Mouse (Mus musculus) cerebellum, adult 8-10 months (tissue): ENCODE data around the gene Mettl3.
A peak's percentile ranks its signal among the peaks of the same experiment; 100 is the strongest.
"Not testable (repeated sequence)": the region's sequence is repeated elsewhere in the genome, so short reads cannot be mapped to it uniquely, and the experiment has no call there.

ENCODE experiments used
- DNase-seq: peaks from one replicate; pipeline ENCODE4 v3.0.0; 2022

Gene Mettl3

DNA sequence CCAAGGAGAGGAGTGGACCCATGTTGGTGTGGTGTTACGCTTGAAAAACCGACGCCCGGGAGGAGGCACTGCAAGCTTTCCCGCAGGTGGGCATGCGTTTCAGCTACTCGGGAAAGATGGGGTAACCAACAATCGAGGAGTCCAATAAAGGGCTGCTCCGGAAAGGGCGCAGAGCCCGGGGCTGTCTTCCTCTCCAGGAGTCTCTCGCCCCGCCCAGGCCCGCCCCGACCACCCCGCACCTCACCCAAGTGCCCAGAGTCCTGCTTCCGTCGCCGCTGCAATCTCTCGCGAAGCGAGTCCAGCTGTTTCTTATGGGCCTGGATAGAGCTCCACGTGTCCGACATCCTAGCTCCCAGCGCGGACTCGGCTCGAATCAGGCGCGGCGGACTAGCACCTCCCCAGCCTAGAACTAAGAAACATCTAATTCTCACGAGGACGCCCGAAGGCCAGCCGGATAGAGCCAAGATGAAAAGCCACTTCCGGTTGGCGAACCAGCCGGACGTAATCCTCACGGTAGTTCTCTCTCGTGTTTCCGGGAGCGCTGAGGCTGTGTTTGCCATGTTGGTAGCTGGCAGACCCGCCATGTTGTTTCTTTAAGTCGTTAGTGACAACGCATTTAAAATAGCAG, at the start of gene Mettl3:
Gene Mettl3 (minus strand): TSS at position 485 of the 628 bp plus-strand sequence.
- peak; percentile 86 for DNase-seq

DNA sequence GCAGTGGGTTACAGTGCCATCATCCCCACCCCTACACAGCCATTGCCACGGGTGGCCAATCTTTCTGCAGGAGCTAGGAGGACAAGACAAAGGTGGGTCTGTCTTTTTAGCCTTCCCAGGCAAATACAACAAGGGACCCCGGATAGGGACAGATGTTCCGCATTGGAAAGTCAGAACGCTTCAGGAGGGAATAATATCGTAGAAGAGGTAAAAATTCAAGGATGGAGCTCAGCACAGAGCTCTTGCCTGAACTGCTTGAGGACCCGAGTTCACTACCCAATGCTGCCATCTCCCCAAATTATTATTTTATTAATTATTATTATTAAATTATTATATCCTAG, 34.6 kb upstream of the Mettl3 start:
- DNase-seq = no peak

DNA sequence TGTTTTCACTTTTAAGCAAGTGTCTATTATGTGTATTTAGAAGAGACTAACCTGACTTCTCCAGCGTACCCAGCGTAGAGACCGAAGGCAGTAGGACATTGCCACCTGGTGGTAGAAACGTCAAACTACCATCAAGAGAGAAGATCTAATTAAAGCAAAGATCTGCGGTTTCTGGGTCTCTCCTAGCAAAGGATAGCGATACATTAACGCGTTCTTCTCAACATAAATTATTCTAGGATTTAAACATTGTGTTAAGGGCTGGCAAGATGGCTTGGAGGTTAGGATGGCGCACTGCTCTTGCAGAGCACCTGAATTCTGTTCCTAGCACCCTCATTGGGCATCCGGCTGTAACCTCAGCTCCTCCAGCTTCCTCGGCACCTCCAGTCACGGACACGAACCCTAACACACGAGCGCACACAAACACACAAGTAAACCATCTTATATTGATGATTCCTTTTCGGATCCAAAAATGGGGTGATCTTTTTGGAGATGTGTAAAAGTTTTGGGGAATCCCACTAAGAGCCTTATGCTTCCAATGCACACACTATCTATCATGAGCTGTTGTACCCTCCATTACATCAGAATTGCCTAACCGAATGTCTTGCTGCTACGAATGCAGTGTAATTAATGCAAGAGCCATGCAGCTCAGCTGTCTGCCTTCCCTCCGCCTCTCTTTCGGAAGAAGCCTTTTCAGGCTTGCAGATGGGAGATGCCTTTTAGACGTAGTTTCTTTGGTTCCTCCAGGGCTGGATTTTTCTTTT, 34.0 kb upstream of the Mettl3 start:
- DNase-seq = peak; percentile 68

DNA sequence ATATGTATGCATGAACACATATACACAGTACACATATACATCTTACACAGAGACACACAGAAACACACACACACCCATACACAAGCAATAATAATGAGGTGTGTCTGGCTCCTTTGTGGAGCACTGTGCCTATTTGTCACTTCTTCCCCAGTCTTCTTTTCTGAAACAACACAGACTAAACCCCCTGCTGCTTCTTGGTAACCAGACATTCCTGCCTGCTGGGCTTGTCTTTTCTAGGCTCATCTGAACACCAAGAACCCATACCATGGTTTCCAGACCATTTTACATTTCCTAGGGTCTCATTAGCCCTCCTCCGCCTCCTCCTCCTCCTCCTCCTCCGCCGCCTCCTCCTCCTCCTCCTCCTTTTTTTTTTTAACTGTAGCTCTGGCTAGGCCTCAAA, 27.2 kb upstream of the Mettl3 start:
- no peak for DNase-seq

DNA sequence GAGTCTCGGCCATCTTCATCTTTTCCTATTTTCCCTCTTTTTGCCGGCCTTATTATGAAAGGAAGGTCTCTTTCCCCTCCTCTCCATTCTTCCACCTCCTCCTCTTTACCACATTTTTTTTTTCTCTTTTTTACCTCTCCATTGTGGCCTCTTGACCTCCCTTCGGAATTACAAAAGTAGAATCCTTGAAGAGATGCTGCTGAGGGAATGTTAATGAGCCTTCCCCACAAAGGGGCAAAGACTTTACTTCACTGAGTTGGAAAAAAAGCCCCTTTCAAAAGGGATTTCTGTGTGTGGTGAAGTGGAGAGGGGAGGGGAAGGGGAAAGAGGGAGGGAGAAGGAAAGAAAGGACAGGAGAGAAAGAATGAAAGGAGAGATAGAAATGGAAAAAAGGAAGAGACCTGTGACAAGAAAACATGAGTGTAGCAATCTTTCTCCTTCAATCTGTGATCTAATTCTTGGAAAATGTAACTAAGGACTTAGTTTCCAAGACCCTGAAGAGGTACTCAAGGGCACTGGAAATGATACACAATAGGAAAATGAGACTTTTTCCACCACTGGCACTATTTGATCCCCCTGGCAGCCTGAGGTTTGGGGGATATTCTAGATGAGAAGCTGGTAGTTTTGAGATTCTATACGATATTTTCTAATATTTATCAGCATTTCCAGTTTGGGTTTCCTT, 26.3 kb upstream of the Mettl3 start:
- no peak for DNase-seq

DNA sequence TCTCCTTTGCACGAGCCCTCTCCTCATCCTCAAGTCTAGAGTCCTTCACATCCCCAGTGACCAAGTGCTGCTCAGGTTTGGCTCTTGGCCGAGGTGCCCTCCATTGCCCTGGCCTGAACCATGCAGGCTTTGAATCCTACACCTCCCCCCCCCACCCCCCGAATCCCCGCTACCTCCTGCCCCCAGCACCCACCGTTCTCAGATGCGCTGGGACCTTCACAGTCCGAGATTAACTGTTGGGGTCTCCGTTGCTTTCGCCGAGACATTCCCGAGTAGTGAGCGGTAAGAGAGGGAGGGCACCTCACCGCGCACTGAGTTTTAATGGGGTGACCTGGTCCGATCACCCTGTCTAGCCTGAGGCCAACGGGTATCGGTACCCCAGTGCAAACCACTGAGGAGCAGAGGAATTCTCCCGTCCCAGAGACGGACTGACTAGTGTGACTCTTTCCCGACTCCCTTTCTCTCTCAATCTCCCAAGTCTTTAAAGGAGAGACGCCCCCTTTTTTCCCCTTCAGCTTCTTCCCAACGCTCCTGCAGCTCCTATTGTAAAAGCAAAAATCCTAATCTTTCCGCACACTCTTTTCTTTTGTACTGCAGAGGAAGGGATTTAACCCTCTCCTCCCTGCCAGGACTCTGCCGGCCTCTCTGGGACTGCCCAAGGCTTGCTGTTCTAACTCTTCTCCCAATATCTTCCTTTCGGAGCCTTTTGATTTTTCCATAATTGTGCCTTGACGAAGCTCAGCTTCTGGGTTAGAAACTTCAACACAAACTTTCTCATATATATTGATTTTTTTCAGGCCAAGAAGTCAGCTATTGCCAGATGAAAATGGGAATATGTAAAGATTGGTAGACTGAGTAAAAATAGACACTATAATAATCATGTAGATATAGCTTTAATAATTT, 23.2 kb upstream of the Mettl3 start, which contains the start of gene Sall2:
Gene Sall2 (minus strand): TSS at position 853 of the 903 bp plus-strand sequence.
- DNase-seq = no peak

DNA sequence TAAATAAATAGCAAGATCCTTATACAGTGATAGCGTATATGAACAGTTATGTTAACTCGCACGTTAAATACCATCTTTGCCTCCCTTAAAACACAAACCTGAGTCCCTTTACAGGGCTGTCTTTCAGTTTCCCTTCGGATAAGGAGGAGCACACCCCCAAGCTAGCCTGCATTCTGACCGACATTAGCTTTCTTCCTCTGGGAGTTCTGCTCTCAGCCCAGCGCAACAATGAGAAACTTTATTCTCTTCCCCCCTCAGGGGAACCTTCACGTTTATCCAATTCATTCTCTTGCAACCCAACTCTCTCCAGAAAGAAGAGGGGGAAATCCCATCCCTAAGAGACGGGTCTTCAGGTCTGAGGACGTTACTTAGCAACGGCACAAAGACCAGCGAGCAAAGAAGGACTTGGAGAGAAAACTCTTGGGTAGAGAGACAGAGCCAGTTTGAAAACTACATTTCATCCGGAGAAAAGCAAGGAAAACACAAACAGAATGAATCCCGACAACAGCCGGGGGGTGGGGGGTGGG, 22.5 kb upstream of the Mettl3 start:
- DNase-seq = no peak

DNA sequence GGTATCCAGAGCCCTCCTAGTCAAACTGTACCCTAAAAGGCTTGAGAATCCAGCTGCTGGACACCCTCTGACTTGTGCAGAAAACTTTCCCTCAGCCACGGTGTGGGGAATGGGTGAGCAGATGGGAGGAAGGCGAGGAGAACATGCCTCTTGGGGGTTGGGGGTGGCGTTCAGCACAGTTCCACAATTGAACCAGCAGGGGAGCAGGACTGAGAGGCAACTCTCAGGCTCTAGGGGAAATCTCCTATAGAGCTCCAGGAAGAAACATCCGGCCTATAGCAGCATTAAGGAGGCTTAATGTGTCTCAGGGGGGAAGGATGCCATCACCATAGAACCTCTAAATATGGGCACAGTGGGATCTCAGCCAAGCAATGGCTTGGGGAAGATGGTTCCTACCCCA, 21.0 kb upstream of the Mettl3 start:
- DNase-seq = no peak

DNA sequence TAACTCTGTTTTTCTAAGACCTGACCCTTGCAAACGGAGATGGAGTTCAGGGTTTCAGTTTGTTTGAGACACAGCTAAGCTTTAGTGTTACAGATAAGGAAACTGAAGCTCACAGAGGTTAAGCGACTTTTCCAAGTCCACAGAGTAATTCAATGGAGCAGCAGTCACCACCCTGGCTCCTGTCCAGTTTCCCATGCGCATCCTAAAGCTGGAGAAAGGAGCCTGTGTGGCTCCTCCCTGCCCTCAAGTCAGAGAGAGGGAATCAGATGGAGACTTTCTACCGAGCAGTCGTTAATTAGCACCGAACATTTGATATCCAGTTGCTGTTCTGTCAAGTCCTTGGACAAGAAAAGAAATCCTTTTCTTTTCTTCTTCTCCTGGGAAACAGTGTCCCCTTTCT, 14.4 kb upstream of the Mettl3 start:
- DNase-seq = no peak

DNA sequence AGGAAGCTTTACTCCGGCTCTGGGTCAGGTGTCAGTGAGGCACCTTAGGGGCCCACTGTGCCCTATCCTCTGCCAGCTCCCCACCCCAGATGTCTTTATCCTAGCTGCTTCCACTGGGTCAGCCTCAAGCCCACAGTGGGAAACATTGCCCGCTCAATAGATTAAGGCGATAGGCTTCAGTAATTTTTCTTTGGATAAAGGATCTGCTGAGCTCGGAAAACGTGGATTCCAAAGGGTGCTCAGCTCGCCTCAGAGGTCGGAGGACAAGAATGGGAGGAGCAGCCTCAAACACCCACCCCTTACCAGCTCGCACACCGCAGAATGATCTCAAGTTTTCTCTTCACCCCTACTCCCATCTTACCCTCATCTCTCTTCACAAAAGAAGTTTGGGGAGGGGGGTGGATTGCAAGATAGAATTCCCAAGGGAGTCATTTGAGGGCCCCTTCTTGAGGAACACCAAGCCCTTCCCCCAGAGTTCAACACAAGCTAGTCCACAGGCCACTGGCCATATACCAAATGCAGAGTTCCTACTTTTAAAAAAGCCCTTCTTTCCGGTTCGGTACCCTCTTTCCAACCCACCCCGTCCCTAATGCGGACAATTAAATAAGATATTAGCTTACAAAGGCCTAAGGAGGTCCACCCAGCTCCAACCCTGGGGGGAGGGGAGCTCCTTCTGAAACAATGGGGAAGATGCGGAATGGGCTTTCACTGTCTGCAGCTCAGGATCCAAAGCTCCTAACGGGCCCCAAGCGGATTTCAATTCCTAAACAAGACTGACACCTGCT, 11.7 kb upstream of the Mettl3 start:
- peak; percentile 52 for DNase-seq

DNA sequence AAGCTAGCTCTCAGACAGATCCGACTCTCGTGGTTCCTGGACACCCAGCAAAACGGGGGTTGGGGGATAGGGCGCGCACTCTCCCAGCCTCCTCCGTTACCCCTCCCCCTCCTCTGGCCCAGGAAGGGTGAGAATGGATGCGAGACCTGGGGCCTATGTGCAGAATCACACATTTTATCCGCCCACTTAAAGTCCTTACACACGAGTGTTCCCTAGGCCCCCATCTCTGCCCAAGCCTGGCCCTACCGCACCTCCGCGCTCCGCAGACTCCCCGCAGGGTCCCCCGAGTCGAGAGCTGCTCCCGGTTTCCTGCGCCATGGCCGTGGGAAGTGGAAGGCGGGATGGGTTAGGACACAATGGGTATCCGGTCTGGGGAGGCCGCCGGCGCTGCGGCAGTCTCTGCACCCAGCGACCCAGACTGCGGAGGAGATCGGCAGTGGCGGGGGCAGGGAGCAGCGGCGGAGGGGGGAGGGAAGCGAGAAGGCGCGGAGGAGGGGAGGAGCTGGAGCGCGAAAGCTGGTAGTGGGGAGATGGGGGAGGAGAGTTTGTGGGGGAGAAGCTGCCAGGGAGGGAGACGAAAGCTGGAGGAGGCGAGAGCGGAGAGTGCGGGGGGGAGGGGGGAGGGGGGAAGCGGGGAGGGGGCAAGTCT, 11.0 kb upstream of the Mettl3 start:
- DNase-seq = peak; percentile 72

DNA sequence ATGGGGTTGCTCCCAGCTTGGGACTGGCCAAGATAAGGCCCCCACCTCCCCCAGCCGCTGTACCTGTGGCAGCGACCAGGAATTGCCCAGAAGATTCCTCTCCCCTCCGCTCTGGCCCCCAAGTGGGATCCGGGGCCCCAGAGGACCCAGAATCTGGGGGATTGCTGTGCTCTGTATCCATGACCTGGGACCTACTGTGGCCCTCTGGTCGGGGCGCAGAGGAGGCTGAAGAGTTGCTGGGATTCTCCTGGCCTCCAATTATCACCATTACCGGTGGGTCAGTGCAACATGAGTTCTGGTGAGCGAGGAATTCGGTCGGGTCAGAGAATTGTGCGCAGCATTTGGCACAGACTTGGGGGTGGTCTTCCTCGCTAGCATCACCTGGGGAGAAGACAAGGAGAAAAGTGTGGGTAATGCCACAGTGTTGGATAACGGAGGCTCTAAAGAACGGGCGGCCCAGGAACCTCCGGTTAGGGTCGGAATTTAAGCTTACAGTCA, 10.4 kb upstream of the Mettl3 start:
- no peak for DNase-seq

DNA sequence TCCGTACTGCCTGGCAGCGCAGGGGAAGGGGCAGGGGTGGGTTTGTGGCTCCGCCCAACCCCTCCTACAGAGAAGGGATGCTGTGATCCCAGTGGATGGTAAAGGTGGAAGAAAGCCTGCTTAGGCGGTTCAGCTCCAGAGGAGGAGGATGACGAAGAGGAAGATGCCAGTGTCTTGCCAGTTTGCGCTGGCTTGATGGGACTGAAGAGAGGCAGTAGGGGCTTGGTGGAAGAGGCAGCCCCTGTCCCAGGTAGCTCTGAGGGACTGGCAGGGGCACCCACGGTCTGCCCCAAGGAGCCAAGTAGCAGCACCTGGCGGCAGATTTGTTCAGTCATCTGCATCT, 9.9 kb upstream of the Mettl3 start:
- no peak for DNase-seq

DNA sequence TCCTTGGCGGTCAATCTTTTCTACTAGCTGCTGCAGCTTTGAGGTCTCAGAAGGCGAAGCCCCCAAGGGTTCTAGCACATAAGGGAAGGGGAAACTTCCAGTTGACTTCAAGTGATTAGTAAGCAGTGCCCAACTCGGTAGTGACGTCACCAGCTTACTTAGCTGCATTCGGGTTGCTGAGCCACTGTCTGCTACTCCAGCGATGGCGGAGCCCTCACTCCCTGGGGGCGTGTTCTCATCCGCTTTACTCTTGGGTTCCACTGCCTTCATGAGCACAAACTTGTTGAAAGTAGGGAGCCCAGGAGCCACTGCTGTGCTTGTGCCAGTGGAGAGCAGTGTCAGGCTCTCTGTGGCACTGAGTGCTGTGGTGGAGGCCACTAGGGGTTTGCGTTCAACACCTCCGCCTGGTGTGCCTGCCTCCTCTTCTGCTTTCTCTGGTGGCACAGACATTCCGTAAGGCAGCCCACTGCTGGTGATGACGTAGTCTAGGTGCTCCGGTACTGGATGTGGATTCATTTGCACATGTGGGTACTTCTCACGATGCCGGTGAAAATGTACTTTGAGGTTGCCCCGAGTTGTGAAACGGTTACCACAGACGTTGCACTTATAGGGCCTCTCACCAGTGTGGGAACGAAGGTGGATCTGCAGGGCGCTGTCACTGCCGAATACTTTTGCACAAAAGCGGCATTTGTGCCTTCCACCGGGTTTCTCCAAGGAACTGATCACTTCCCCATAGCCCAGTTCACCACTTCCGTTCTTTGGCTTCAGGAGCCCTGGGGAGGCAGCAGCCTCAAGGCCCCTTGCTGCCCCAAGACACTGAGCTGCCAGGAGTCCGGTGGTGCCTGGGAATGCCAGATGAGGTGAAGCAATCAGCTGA, 9.2 kb upstream of the Mettl3 start:
- no peak for DNase-seq

DNA sequence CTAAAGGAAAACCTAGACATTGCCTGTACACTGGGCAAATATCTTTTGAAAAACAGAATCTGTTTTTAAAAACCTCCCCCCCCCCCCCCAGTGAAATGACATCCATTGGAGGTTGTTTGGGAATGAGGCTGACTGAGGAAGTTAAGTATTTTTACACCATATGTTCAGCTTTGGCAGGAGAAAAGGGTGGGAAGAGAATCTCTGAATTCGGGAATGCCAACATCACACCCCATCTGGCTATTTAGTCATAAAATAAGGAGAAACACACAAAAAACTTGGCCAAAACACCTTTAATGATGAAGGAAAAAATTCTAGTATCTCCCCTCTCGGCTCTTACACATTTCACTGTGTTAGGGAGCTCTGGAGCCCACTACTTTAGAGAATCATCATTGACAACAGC, 6.0 kb upstream of the Mettl3 start:
- no peak for DNase-seq

DNA sequence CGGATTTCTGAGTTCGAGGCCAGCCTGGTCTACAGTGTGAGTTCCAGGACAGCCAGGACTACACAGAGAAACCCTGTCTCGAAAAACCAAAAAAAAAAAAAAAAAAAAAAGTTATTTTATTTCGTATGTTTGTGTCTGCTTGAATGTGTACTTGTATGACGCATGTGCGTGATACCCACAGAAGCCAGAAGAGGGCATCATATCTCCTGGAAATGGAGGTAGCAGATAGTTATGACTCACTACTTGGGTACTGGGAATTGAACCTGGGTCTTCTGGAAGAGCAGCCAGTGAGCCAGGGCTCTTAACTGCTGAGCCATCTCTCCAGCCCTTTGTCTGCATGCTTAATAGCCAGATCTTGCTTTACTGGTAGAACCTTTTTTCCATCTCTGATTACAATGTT, 5.4 kb upstream of the Mettl3 start:
- not testable (repeated sequence) for DNase-seq

DNA sequence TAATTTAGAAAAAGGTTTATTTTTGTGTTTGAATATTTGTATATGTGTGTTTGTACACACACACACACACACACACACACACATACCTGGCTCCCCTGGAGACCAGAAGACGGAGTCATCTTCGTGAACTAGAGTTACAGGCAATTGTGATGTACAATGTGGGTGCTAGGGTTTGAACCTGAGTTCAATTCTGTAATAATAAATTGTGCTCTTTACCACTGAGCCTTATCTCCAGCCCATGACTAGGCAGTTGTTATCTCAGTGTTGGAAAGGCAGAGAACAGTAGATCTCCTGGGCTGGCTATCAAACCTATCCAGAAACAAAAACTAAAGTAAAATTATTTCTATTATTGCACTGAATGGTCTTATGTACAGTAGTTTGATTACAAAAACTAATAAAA, 1.2 kb upstream of the Mettl3 start:
- DNase-seq = no peak

DNA sequence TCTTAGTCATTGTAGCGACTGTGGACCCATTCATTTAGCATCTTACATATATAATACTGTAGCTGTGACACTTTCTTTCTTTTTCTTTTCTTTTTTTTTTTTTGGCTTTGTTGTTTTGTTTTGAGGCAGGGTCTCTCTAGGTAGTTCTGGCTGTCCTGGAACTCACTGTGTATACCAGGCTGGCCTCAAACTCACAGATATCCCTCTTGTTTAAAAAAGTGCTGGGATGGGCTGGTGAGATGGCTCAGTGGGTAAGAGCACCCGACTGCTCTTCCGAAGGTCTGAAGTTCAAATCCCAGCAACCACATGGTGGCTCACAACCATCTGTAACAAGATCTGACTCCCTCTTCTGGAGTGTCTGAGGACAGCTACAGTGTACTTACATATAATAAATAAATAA, 1.4 kb downstream of the Mettl3 start:
- DNase-seq = not testable (repeated sequence)

DNA sequence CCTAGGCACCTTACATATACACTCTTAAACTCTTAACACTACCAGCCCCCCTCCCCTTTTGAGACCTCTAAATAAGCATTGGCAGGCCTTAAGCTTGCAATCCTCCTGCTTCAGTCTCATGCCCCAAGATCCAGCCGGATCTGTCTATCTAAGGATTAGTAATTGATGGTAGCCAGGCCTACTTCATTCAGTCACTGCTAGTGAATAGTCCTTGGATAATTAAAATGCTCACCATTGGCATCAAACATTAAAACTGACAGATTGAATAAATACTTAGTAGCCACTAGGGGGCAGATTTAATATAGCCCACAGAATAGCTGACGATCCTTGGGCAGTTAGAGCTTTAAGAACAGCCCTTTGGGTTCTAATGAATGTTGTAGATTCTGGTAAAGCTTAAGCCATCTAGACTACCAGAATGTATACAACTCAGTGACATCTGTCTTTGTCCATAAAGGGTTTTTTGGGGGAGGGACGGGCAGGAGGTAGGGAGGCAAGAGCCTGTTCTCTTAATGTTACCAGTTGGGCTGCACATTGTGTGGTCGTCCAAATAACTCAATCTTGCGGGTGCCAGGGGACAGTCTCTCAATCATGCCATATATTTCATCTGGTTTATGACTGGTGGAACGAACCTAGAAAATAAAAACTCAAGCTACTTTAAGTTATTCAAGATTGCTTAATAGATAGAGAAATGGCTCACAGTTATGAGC, 9.2 kb downstream of the Mettl3 start:
- no peak for DNase-seq

DNA sequence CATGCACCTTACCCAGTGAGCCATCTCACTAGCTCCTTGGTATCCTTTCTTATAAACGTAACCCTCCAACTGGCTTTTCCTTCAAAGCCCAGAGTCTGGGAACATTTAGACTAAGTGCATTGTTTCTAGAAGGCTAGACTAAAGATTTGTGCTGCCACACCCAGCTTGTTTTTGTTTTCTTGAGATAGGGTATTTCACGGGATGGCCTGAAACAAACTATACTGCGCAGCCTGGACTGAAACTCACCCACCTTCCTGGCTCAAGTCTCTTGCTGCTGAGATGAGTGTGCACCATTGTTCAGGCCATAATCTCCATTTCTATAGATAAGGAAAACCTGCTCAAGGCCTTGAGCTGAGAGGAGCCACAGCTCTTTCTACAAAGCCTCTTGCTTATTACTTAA, 20.7 kb downstream of the Mettl3 start:
- no peak for DNase-seq
